Mouse (Mus musculus) myocyte (in vitro differentiated cells): ENCODE measurements around the gene Rbbp5. TPM values are rescaled to one million over a fixed set of nuclear protein-coding genes. Genes with fewer than 3 reads are reported as not detected.

Source experiments
- H3K27me3 ChIP-seq: one replicate; pipeline ENCODE4 v1.6.1; 2011; ENCODE audit not compliant: control insufficient read depth, insufficient read depth, insufficient read length
- H3K36me3 ChIP-seq: one replicate; pipeline ENCODE4 v1.6.1; 2011; ENCODE audit not compliant: control insufficient read depth, insufficient read depth
- H3K4me2 ChIP-seq: one replicate; pipeline ENCODE4 v1.6.1; 2011; ENCODE audit warnings: low read depth, control low read depth
- H3K4me3 ChIP-seq: one replicate; pipeline ENCODE4 v1.5.1; 2011; ENCODE audit warnings: mild to moderate bottlenecking, control low read depth, moderate library complexity
- H3K79me2 ChIP-seq: one replicate; pipeline ENCODE4 v1.6.1; 2011; ENCODE audit not compliant: control insufficient read depth, insufficient read depth
- H3ac ChIP-seq: one replicate; pipeline ENCODE4 v1.6.1; 2011; ENCODE audit not compliant: control insufficient read depth, insufficient read length
- CEBPB ChIP-seq: IDR thresholded peaks from 2 replicates; pipeline ENCODE4 v1.6.1; 2011; ENCODE audit warnings: mild to moderate bottlenecking, moderate library complexity; ENCODE audit not compliant: poor library complexity, insufficient read depth, severe bottlenecking
- E2F4 ChIP-seq: IDR thresholded peaks from one replicate; pipeline ENCODE4 v1.6.1; 2011; ENCODE audit warnings: mild to moderate bottlenecking, control low read depth, moderate library complexity; ENCODE audit not compliant: insufficient read depth
- MAX ChIP-seq: IDR thresholded peaks from one replicate; pipeline ENCODE4 v1.6.1; 2011; ENCODE audit warnings: low read depth, mild to moderate bottlenecking, control low read depth
- MYOD1 ChIP-seq, 3 experiments: IDR thresholded peaks; one replicate each; pipeline ENCODE4 v1.6.1; 2011; ENCODE audit warnings: control low read depth in 2 of 3, low read depth in 2 of 3, mild to moderate bottlenecking in 2 of 3, moderate library complexity in 1 of 3; ENCODE audit not compliant: insufficient read length in 2 of 3, control insufficient read depth in 1 of 3
- MYOG ChIP-seq, 3 experiments: IDR thresholded peaks; one replicate each; pipeline ENCODE4 v1.6.1; 2011; ENCODE audit warnings: control low read depth in 2 of 3, low read depth in 2 of 3, mild to moderate bottlenecking in 2 of 3; ENCODE audit not compliant: insufficient read length in 2 of 3, control insufficient read depth in 1 of 3, insufficient read depth in 1 of 3
- POLR2A ChIP-seq: IDR thresholded peaks from one replicate; pipeline ENCODE4 v1.6.1; 2011; ENCODE audit warnings: low read depth, mild to moderate bottlenecking, control low read depth, moderate library complexity; ENCODE audit not compliant: insufficient read length
- POLR2AphosphoS2 ChIP-seq: IDR thresholded peaks from one replicate; pipeline ENCODE4 v1.6.1; 2011; ENCODE audit warnings: low read depth, control low read depth; ENCODE audit not compliant: insufficient read length
- REST ChIP-seq: IDR thresholded peaks from one replicate; pipeline ENCODE4 v1.6.1; 2011; ENCODE audit warnings: mild to moderate bottlenecking, control low read depth, moderate library complexity; ENCODE audit not compliant: insufficient read depth, insufficient read length
- SRF ChIP-seq: IDR thresholded peaks from one replicate; pipeline ENCODE4 v1.6.1; 2011; ENCODE audit warnings: low read depth; ENCODE audit not compliant: control insufficient read depth, insufficient read length
- TCF12 ChIP-seq: IDR thresholded peaks from one replicate; pipeline ENCODE4 v1.6.1; 2011; ENCODE audit warnings: mild to moderate bottlenecking, control low read depth; ENCODE audit not compliant: poor library complexity, insufficient read depth, severe bottlenecking
- TCF3 ChIP-seq: IDR thresholded peaks from one replicate; pipeline ENCODE4 v1.6.1; 2011; ENCODE audit warnings: low read depth, control low read depth; ENCODE audit not compliant: insufficient read length
- USF1 ChIP-seq: IDR thresholded peaks from one replicate; pipeline ENCODE4 v1.6.1; 2011; ENCODE audit warnings: low read depth, mild to moderate bottlenecking, control low read depth, moderate library complexity
- polyA plus RNA-seq: library from polyadenylated mRNA; unstranded; fragments of >200 nt; fragmentation: generic; extraction: Trizol; gene quantifications from one replicate; pipeline ENCODE4 v1.2.1, GENCODE M21; 2012; ENCODE audit warnings: missing spikeins

The Rbbp5 gene
- polyA plus RNA-seq, 1 experiment, result 27.3 TPM

- Histone ChIP-seq H3K27me3 (peaks cover 68% of the 10 kb centered on the region), H3K4me3 (no peak overlapping the region), H3ac (no peak overlapping the region), H3K4me2 (no peak overlapping the region), H3K36me3 (no peaks in the 10 kb centered on the region), H3K79me2 (no peaks in the 10 kb centered on the region)
- no peak for TF ChIP-seq USF1
- TF ChIP-seq TCF12, result no peak
- no peak for TF ChIP-seq CEBPB
These were observed 48.7 kb downstream of the Rbbp5 start for GRCm38 (mm10) chr1:132525832-132526231.

- Histone ChIP-seq H3K36me3 (no peaks in the 10 kb centered on the region), H3K4me2 (no peak overlapping the region), H3ac (no peak overlapping the region), H3K79me2 (no peaks in the 10 kb centered on the region), H3K4me3 (no peak overlapping the region), H3K27me3 (peaks cover 75% of the 10 kb centered on the region)
- TF ChIP-seq SRF (no peak), USF1 (no peak), E2F4 (no peak), TCF3 (no peak), MAX (no peak), MYOD1 (IDR thresholded peaks at IDR 0.05; ENCODE audit: control insufficient read depth in 1 of 3, insufficient read length in 2 of 3, low read depth in 2 of 3) (no peak), CEBPB (no peak), REST (no peak), TCF12 (no peak), POLR2A (no peak), MYOG (IDR thresholded peaks at IDR 0.05; ENCODE audit: control insufficient read depth in 1 of 3, insufficient read depth in 1 of 3, insufficient read length in 2 of 3, low read depth in 2 of 3) (no peak)
These were observed 50.9 kb downstream of the Rbbp5 start for GRCm38 (mm10) chr1:132528071-132528470.

- Histone ChIP-seq H3ac (no peak overlapping the region), H3K4me2 (no peak overlapping the region), H3K4me3 (no peak overlapping the region), H3K79me2 (no peaks in the 10 kb centered on the region), H3K36me3 (no peaks in the 10 kb centered on the region), H3K27me3 (peaks cover 75% of the 10 kb centered on the region)
- TF ChIP-seq E2F4 (no peak), POLR2A (no peak), MAX (no peak), TCF3 (no peak), MYOG (IDR thresholded peaks at IDR 0.05; ENCODE audit: control insufficient read depth in 1 of 3, insufficient read depth in 1 of 3, insufficient read length in 2 of 3, low read depth in 2 of 3) (no peak), TCF12 (no peak), CEBPB (no peak), USF1 (no peak), SRF (no peak), REST (no peak), MYOD1 (IDR thresholded peaks at IDR 0.05; ENCODE audit: control insufficient read depth in 1 of 3, insufficient read length in 2 of 3, low read depth in 2 of 3) (no peak), POLR2AphosphoS2 (no peak)
These were observed 51.6 kb downstream of the Rbbp5 start for GRCm38 (mm10) chr1:132528647-132529334.

GRCm38 (mm10) chr1:132530631-132531191 is 53.5 kb downstream of the Rbbp5 start:
- Histone ChIP-seq H3K27me3 (peaks cover 84% of the 10 kb centered on the region), H3ac (no peak overlapping the region), H3K79me2 (no peaks in the 10 kb centered on the region), H3K4me2 (no peak overlapping the region), H3K36me3 (no peaks in the 10 kb centered on the region), H3K4me3 (no peak overlapping the region)
- no peak for TF ChIP-seq REST
- no peak for TF ChIP-seq MAX
- TF ChIP-seq POLR2AphosphoS2, result no peak
- no peak for TF ChIP-seq SRF
- TF ChIP-seq CEBPB, result no peak
- TF ChIP-seq TCF12, result no peak
- no peak for TF ChIP-seq MYOD1 (IDR thresholded peaks at IDR 0.05; ENCODE audit: control insufficient read depth in 1 of 3, insufficient read length in 2 of 3, low read depth in 2 of 3)
- TF ChIP-seq POLR2A, result no peak
- no peak for TF ChIP-seq USF1
- no peak for TF ChIP-seq MYOG (IDR thresholded peaks at IDR 0.05; ENCODE audit: control insufficient read depth in 1 of 3, insufficient read depth in 1 of 3, insufficient read length in 2 of 3, low read depth in 2 of 3)
- TF ChIP-seq TCF3, result no peak
- no peak for TF ChIP-seq E2F4

- TF ChIP-seq TCF12 (no peak), MYOG (IDR thresholded peaks at IDR 0.05; ENCODE audit: control insufficient read depth in 1 of 3, insufficient read depth in 1 of 3, insufficient read length in 2 of 3, low read depth in 2 of 3) (no peak), E2F4 (no peak), SRF (no peak), POLR2AphosphoS2 (no peak), USF1 (no peak), POLR2A (no peak), MYOD1 (IDR thresholded peaks at IDR 0.05; ENCODE audit: control insufficient read depth in 1 of 3, insufficient read length in 2 of 3, low read depth in 2 of 3) (no peak), CEBPB (no peak), MAX (no peak), TCF3 (no peak), REST (no peak)
- Histone ChIP-seq H3K4me2 (no peak overlapping the region), H3K36me3 (no peaks in the 10 kb centered on the region), H3K27me3 (peaks cover 89% of the 10 kb centered on the region), H3K4me3 (no peak overlapping the region), H3K79me2 (no peaks in the 10 kb centered on the region), H3ac (no peak overlapping the region)
These were observed 55.4 kb downstream of the Rbbp5 start for GRCm38 (mm10) chr1:132532521-132532920.
